Mouse (Mus musculus) MEL (cell line): ENCODE results near the gene Vps13d.

Experiments
- CHD1 ChIP-seq: IDR thresholded peaks from 2 replicates; pipeline ENCODE4 v1.6.1; 2012; ENCODE audit warnings: low read depth, mild to moderate bottlenecking, inconsistent platforms, low read length, improper control_type of control experiment
- CTCF ChIP-seq, 3 experiments: IDR thresholded peaks in 2 of 3; conservative IDR thresholded peaks in 1 of 3; 2 replicates each; pipeline ENCODE4 v1.5.1; 2011 to 2012; ENCODE audit warnings: low read length in 3 of 3, low read depth in 2 of 3, mild to moderate bottlenecking in 2 of 3, improper control_type of control experiment in 1 of 3, inconsistent platforms in 1 of 3, mixed read lengths in 1 of 3, moderate library complexity in 1 of 3; ENCODE audit not compliant: control insufficient read depth in 1 of 3, insufficient read depth in 1 of 3, poor library complexity in 1 of 3, severe bottlenecking in 1 of 3
- E2F4 ChIP-seq: IDR thresholded peaks from 2 replicates; pipeline ENCODE4 v1.6.1; 2011; ENCODE audit warnings: low read depth, low read length, improper control_type of control experiment, borderline replicate concordance
- MAX ChIP-seq: IDR thresholded peaks from 2 replicates; pipeline ENCODE4 v1.6.1; 2011; ENCODE audit warnings: low read length, improper control_type of control experiment
- NRF1 ChIP-seq: IDR thresholded peaks from 2 replicates; pipeline ENCODE4 v1.6.1; 2014; ENCODE audit warnings: low read depth, mild to moderate bottlenecking, inconsistent platforms, low read length, improper control_type of control experiment, moderate library complexity; ENCODE audit not compliant: poor library complexity, insufficient read depth, severe bottlenecking
- POLR2A ChIP-seq, 2 experiments: IDR thresholded peaks; 2 replicates each; pipeline ENCODE4 v1.6.1; 2011 to 2012; ENCODE audit warnings: low read length in 2 of 2, mild to moderate bottlenecking in 2 of 2, control low read depth in 1 of 2, improper control_type of control experiment in 1 of 2, low read depth in 1 of 2, moderate library complexity in 1 of 2; ENCODE audit not compliant: control insufficient read depth in 1 of 2, insufficient read depth in 1 of 2, poor library complexity in 1 of 2
- POLR2AphosphoS5 ChIP-seq: IDR thresholded peaks from 2 replicates; pipeline ENCODE4 v1.6.1; 2012; ENCODE audit warnings: low read depth, borderline replicate concordance, mild to moderate bottlenecking, inconsistent platforms, low read length, moderate library complexity, mixed read lengths
- TCF12 ChIP-seq: IDR thresholded peaks from 2 replicates; pipeline ENCODE4 v1.6.1; 2014; ENCODE audit warnings: low read depth, mild to moderate bottlenecking, inconsistent platforms, low read length, improper control_type of control experiment, moderate library complexity
- USF1 ChIP-seq: IDR thresholded peaks from 2 replicates; pipeline ENCODE4 v1.6.1; 2014; ENCODE audit warnings: low read depth, mild to moderate bottlenecking, inconsistent platforms, low read length, improper control_type of control experiment, moderate library complexity
- ZC3H11A ChIP-seq: IDR thresholded peaks from 2 replicates; pipeline ENCODE4 v1.6.1; 2012; ENCODE audit warnings: low read depth, mild to moderate bottlenecking, inconsistent platforms, low read length, improper control_type of control experiment
- ZMIZ1 ChIP-seq: IDR thresholded peaks from 2 replicates; pipeline ENCODE4 v1.6.1; 2012; ENCODE audit warnings: low read depth, mild to moderate bottlenecking, inconsistent platforms, low read length, improper control_type of control experiment, moderate library complexity

DNA sequence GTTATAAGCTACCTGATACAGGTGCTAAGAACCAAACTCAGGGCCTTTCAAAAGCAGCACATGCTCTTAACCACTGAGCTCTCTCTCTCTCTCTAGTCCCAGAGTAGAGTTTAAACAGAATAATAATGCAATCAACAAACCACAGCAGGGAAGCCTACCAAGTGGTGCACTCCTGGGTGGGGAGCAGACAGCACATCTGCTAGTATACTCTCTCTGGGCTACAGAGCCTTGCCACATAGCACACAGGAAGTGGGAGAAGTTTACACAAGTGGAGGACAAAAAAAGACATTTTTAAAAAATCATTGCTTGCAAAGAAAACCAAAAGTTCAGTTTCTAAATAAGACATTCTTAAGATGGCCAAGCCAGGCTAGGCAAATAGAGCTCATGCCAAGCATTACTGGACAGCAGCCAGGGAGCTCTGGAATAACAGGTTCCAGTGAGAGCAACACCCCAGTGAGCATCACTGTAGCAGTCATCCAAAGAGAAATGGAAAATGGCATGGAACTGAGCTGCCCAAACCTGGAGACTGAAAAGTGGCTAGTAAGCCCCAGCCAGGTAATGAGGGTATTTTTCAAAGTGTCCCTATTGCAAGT, 64.8 kb downstream of the Vps13d start:
- TF ChIP-seq POLR2A (IDR thresholded peaks at IDR 0.05; ENCODE audit: control insufficient read depth in 1 of 2, insufficient read depth in 1 of 2, low read depth in 1 of 2, low read length in 2 of 2, poor library complexity in 1 of 2) (no peak), USF1 (no peak), ZMIZ1 (no peak), TCF12 (no peak), E2F4 (no peak), CHD1 (no peak), POLR2AphosphoS5 (no peak), MAX (no peak), CTCF (IDR thresholded peaks at IDR 0.05 in 2 of 3, conservative IDR thresholded peaks at IDR 0.05 in 1 of 3; ENCODE audit: control insufficient read depth in 1 of 3, insufficient read depth in 1 of 3, low read depth in 2 of 3, low read length in 3 of 3, poor library complexity in 1 of 3, severe bottlenecking in 1 of 3) (no peak), NRF1 (no peak), ZC3H11A (no peak)
